ENCODE assay signal across 31 mouse cellular contexts in genomic region chr5:115212451-115212850, GRCm38 (mm10). TPM values are rescaled to one million over a fixed set of nuclear protein-coding genes. Genes with fewer than 3 reads are reported as not detected.
A peak's percentile ranks its signal among the peaks of the same experiment; 100 is the strongest.
DNase-seq lines count a peak whose midpoint lies in the region; ATAC-seq and TF ChIP-seq lines count a peak whose summit lies in the region.
"Had no signal": no experiment of that assay in that cellular context is flagged by ENCODE, and none has a peak within 500 bp of the region (broad histone marks: within the 10 kb centered on the region; RNA-seq: fewer than 3 reads in every experiment).

No protein-coding gene starts in this region.

- 0 out of 2 replicates have a peak overlapping the region, but pooled peaks have one; percentile 8 for H3K27ac ChIP-seq in forebrain, embryonic 12.5 days
- no peak overlapping the region for H3K27ac ChIP-seq in forebrain, embryonic 11.5 days (ENCODE audit: low read depth, low read length)
- H3K27ac ChIP-seq in layer of hippocampus, adult 2 months: peak overlapping the region; percentile 54; the same call in 1 of the 2 replicates
- H3K27ac ChIP-seq in forebrain, embryonic 16.5 days (ENCODE audit: low read length): peak overlapping the region; percentile 7; the same call in 1 of the 2 replicates
- H3K27ac ChIP-seq: embryonic facial prominence, embryonic 13.5 days; heart, embryonic 10.5 days; heart, embryonic 15.5 days; kidney, postnatal 0 days; liver, embryonic 14.5 days; macrophage; stomach, embryonic 15.5 days had no signal

- H3K36me3 ChIP-seq in forebrain, embryonic 12.5 days (replicated peaks): no peaks in the 10 kb centered on the region
- H3K36me3 ChIP-seq in forebrain, embryonic 11.5 days (ENCODE audit: control insufficient read depth, insufficient read depth, low read length): no peaks in the 10 kb centered on the region
- H3K36me3 ChIP-seq in forebrain, embryonic 16.5 days (ENCODE audit: control insufficient read depth, insufficient read depth): no peaks in the 10 kb centered on the region
- H3K36me3 ChIP-seq: embryonic facial prominence, embryonic 13.5 days; heart, embryonic 10.5 days; heart, embryonic 15.5 days; stomach, embryonic 15.5 days had no signal

- peaks cover 14% of the 10 kb centered on the region for H3K4me1 ChIP-seq in forebrain, embryonic 12.5 days
- no peaks in the 10 kb centered on the region; the same call in 1 of the 2 replicates for H3K4me1 ChIP-seq in forebrain, embryonic 11.5 days (replicated peaks; ENCODE audit: control insufficient read depth, insufficient read depth, low read length)
- peaks cover 14% of the 10 kb centered on the region for H3K4me1 ChIP-seq in forebrain, embryonic 16.5 days (replicated peaks; ENCODE audit: control insufficient read depth, insufficient read depth, low read length)
- H3K4me1 ChIP-seq: stomach, embryonic 15.5 days had no signal

- no peak overlapping the region for H3K9ac ChIP-seq in forebrain, embryonic 12.5 days
- no peak overlapping the region for H3K9ac ChIP-seq in forebrain, embryonic 11.5 days (ENCODE audit: low read length)
- H3K9ac ChIP-seq in forebrain, embryonic 16.5 days (replicated peaks; ENCODE audit: low read depth, low read length): no peak overlapping the region
- H3K9ac ChIP-seq: embryonic facial prominence, embryonic 13.5 days; heart, embryonic 15.5 days; liver, embryonic 14.5 days; stomach, embryonic 15.5 days had no signal

- no peaks in the 10 kb centered on the region for H3K9me3 ChIP-seq in forebrain, embryonic 12.5 days
- no peaks in the 10 kb centered on the region for H3K9me3 ChIP-seq in forebrain, embryonic 11.5 days (ENCODE audit: control insufficient read depth, low read length)
- no peaks in the 10 kb centered on the region for H3K9me3 ChIP-seq in forebrain, embryonic 16.5 days (ENCODE audit: control insufficient read depth, low read length)
- H3K9me3 ChIP-seq: embryonic facial prominence, embryonic 13.5 days; heart, embryonic 10.5 days; heart, embryonic 15.5 days; stomach, embryonic 15.5 days had no signal

- DNase-seq in adrenal gland, adult (ENCODE audit: inconsistent age in 2 of 2, low spot score in 1 of 2): peak; percentile 75
- no peak for DNase-seq in adrenal gland, postnatal 25 days
- DNase-seq in forebrain, embryonic 11.5 days (ENCODE audit: low spot score): no peak
- DNase-seq in layer of hippocampus, adult 2 months (ENCODE audit: low spot score in 2 of 2): no peak
- DNase-seq in layer of hippocampus, adult 9-10 months (ENCODE audit: low spot score): no peak
- no peak for DNase-seq in c-Kit-positive CD71-positive TER-119-positive erythroid progenitor cells, embryonic 14.5 days (ENCODE audit: low spot score)
- DNase-seq: cerebellum, adult 8-10 months; gastrocnemius, postnatal 25 days; heart, adult 11 months; kidney, adult 2 months; kidney, postnatal 4 days; layer of hippocampus, postnatal 36 days; liver; lung, adult 2 months; lung, postnatal 10 days; midbrain, embryonic 14.5 days; retina, postnatal 1 day; right cerebral cortex, postnatal 14 days had no signal

- WGBS in forebrain, embryonic 12.5 days: 87% methylated on average over 9 of the region's 9 CpGs
- WGBS in forebrain, embryonic 11.5 days: 85% methylated on average over 9 of the region's 9 CpGs
- 69% methylated on average over 9 of the region's 9 CpGs for WGBS in forebrain, embryonic 16.5 days

- peaks cover 31% of the 10 kb centered on the region for H3K27me3 ChIP-seq in forebrain, embryonic 12.5 days
- H3K27me3 ChIP-seq in forebrain, embryonic 11.5 days (ENCODE audit: control insufficient read depth, insufficient read depth, low read length): no peaks in the 10 kb centered on the region
- H3K27me3 ChIP-seq in forebrain, embryonic 16.5 days (replicated peaks; ENCODE audit: control insufficient read depth, insufficient read depth, low read length): no peaks in the 10 kb centered on the region
- H3K27me3 ChIP-seq: stomach, embryonic 15.5 days had no signal

- no peak overlapping the region for H3K4me3 ChIP-seq in forebrain, embryonic 12.5 days (replicated peaks)
- no peak overlapping the region for H3K4me3 ChIP-seq in forebrain, embryonic 11.5 days (ENCODE audit: low read depth, low read length)
- no peak overlapping the region for H3K4me3 ChIP-seq in layer of hippocampus, adult 2 months
- H3K4me3 ChIP-seq in forebrain, embryonic 16.5 days (replicated peaks; ENCODE audit: low read length): no peak overlapping the region
- H3K4me3 ChIP-seq: embryonic facial prominence, embryonic 13.5 days; heart, embryonic 10.5 days; heart, embryonic 15.5 days; stomach, embryonic 15.5 days had no signal

- ATAC-seq in forebrain, embryonic 12.5 days (ENCODE audit: low FRiP score): no peak
- no peak for ATAC-seq in forebrain, embryonic 11.5 days (replicated peaks; ENCODE audit: low FRiP score)
- no peak for ATAC-seq in forebrain, embryonic 16.5 days
- ATAC-seq: activated CD4-positive, CD25-positive, alpha-beta regulatory T cell, adult 4 months; hindbrain, embryonic 16.5 days had no signal

- no peak overlapping the region for H3K4me2 ChIP-seq in forebrain, embryonic 12.5 days
- H3K4me2 ChIP-seq in forebrain, embryonic 11.5 days (ENCODE audit: low read depth, low read length, severe bottlenecking): no peak overlapping the region
- H3K4me2 ChIP-seq in forebrain, embryonic 16.5 days (ENCODE audit: low read length): no peak overlapping the region
- H3K4me2 ChIP-seq: embryonic facial prominence, embryonic 13.5 days; heart, embryonic 15.5 days; stomach, embryonic 15.5 days had no signal

- TF ChIP-seq CTCF in layer of hippocampus, adult 2 months (conservative IDR thresholded peaks at IDR 0.05): no peak

RNA-seq across cellular contexts. Expression of gene Cabp1, which starts 18.3 kb away (rescaled TPM):
- total RNA-seq in adrenal gland, postnatal 25 days (2021): 36.4 and 44.4 TPM in 2 replicates
- 6.0 and 6.1 TPM in 2 replicates for polyA plus RNA-seq in forebrain, embryonic 12.5 days (2016; fragmentation: Nextera tagmentation; extraction: Ambion mirVana)
- 1.2 and 1.5 TPM in 2 replicates for polyA plus RNA-seq in forebrain, embryonic 11.5 days (2014; fragmentation: Nextera tagmentation; extraction: Ambion mirVana)
- total RNA-seq in layer of hippocampus, adult 2 months (2021): 100 to 1,000 TPM; 124 to 129 TPM
- 8.3 and 9.2 TPM in 2 replicates for polyA plus RNA-seq in forebrain, embryonic 16.5 days (2015; fragmentation: Nextera tagmentation; extraction: Ambion mirVana)
- total RNA-seq: megakaryocyte-erythroid progenitor cell, adult 5-6 weeks; monocyte, adult 5-6 weeks had no signal
- polyA plus RNA-seq: macrophage had no signal

RNA-seq across cellular contexts. Expression of gene Pop5, which starts 23.2 kb away (rescaled TPM):
- 77.2 and 94.0 TPM in 2 replicates for total RNA-seq in adrenal gland, postnatal 25 days (2021)
- polyA plus RNA-seq in forebrain, embryonic 12.5 days (2016; fragmentation: Nextera tagmentation; extraction: Ambion mirVana): 90.5 and 97.1 TPM in 2 replicates
- 98.4 and 105 TPM in 2 replicates for polyA plus RNA-seq in forebrain, embryonic 11.5 days (2014; fragmentation: Nextera tagmentation; extraction: Ambion mirVana)
- 100 to 1,000 TPM; 103 to 104 TPM for total RNA-seq in layer of hippocampus, adult 2 months (2021)
- polyA plus RNA-seq in forebrain, embryonic 16.5 days (2015; fragmentation: Nextera tagmentation; extraction: Ambion mirVana): 85.3 and 101 TPM in 2 replicates

RNA-seq across cellular contexts. Expression of gene Mlec, which starts 54.5 kb away (rescaled TPM):
- total RNA-seq in adrenal gland, postnatal 25 days (2021): 139 and 194 TPM in 2 replicates
- 50.3 and 50.8 TPM in 2 replicates for polyA plus RNA-seq in forebrain, embryonic 12.5 days (2016; fragmentation: Nextera tagmentation; extraction: Ambion mirVana)
- polyA plus RNA-seq in forebrain, embryonic 11.5 days (2014; fragmentation: Nextera tagmentation; extraction: Ambion mirVana): 56.3 and 56.4 TPM in 2 replicates
- 10 to 100 TPM; 75.7 to 84.7 TPM for total RNA-seq in layer of hippocampus, adult 2 months (2021)
- polyA plus RNA-seq in forebrain, embryonic 16.5 days (2015; fragmentation: Nextera tagmentation; extraction: Ambion mirVana): 19.3 and 21.1 TPM in 2 replicates

Comparison
In these comparisons a context has a peak if more than half of its experiments do, and no peak if none do; other contexts are left out.
1. DNase-seq: peak in adrenal gland, adult (2 of 2); none in adrenal gland, postnatal 25 days (single experiment), forebrain, embryonic 11.5 days (single experiment), layer of hippocampus, adult 2 months (0 of 2), layer of hippocampus, adult 9-10 months (single experiment) and c-Kit-positive CD71-positive TER-119-positive erythroid progenitor cells, embryonic 14.5 days (single experiment).